Mouse (Mus musculus) kidney, embryonic 15.5 days (tissue): ENCODE results near the gene Dock7. TPM values are rescaled to one million over a fixed set of nuclear protein-coding genes. Genes with fewer than 3 reads are reported as not detected.

ENCODE experiments used
- ATAC-seq: fragments of 200-750 bp; cut with Nextera tagmentation; replicated peaks from 2 replicates; pipeline ENCODE4 v1.8.0; 2017; ENCODE audit warnings: moderate TSS enrichment; ENCODE audit not compliant: low FRiP score
- H3K27ac ChIP-seq: fragments of 300-500 bp; sonication (generic); 2 replicates; pipeline ENCODE4 v1.5.1; 2015; ENCODE audit warnings: mild to moderate bottlenecking, inconsistent platforms
- H3K27me3 ChIP-seq: fragments of 300-500 bp; sonication (generic); 2 replicates; pipeline ENCODE4 v1.6.1; 2015; ENCODE audit warnings: inconsistent platforms
- H3K36me3 ChIP-seq: fragments of 300-500 bp; sonication (generic); 2 replicates; pipeline ENCODE4 v1.6.1; 2015; ENCODE audit warnings: inconsistent platforms
- H3K4me1 ChIP-seq: fragments of 300-500 bp; sonication (generic); 2 replicates; pipeline ENCODE4 v1.6.1; 2015; ENCODE audit warnings: inconsistent platforms
- H3K4me2 ChIP-seq: fragments of 300-500 bp; sonication (generic); 2 replicates; pipeline ENCODE4 v1.6.1; 2015; ENCODE audit warnings: moderate library complexity, mild to moderate bottlenecking, inconsistent platforms
- H3K4me3 ChIP-seq: fragments of 300-500 bp; sonication (generic); replicated peaks from 2 replicates; pipeline ENCODE4 v1.5.1; 2015; ENCODE audit warnings: mild to moderate bottlenecking, inconsistent platforms
- H3K9ac ChIP-seq: fragments of 300-500 bp; sonication (generic); 2 replicates; pipeline ENCODE4 v1.6.1; 2015; ENCODE audit warnings: mild to moderate bottlenecking, inconsistent platforms
- H3K9me3 ChIP-seq: fragments of 300-500 bp; sonication (generic); replicated peaks from 2 replicates; pipeline ENCODE4 v1.6.1; 2016; ENCODE audit warnings: inconsistent platforms
- WGBS: fragments of 180-500 bp; shearing (Covaris S2); methylation state at CpG from one replicate; pipeline ENCODE4 v1.1.7; 2015; ENCODE audit warnings: mixed read lengths; 5-methylcytosine and 5-hydroxymethylcytosine counted together
- polyA plus RNA-seq: library from polyadenylated mRNA; unstranded; fragments of >200 nt; fragmentation: Nextera tagmentation; extraction: Ambion mirVana; gene quantifications from 2 replicates; pipeline ENCODE4 v1.2.1, GENCODE M21; 2015

The Dock7 gene
- polyA plus RNA-seq, 1 experiment from 2014 or later, result 60.1 TPM

GRCm38 (mm10) chr4:99119051-99119450, 1.7 kb downstream of the Dock7 start:
- H3K4me2 ChIP-seq, result peak overlapping the region; percentile 83
- peak overlapping the region; percentile 20 for H3K4me3 ChIP-seq
- H3K4me1 ChIP-seq, result peaks cover 47% of the 10 kb centered on the region
- WGBS, result 45% methylated on average over 5 of the region's 5 CpGs
- no peak for ATAC-seq
- H3K36me3 ChIP-seq, result no peaks in the 10 kb centered on the region
- no peaks in the 10 kb centered on the region for H3K27me3 ChIP-seq
- H3K9me3 ChIP-seq, result no peaks in the 10 kb centered on the region
- H3K27ac ChIP-seq, result no peak overlapping the region
- no peak overlapping the region for H3K9ac ChIP-seq

GRCm38 (mm10) chr4:99115797-99116196, 4.9 kb downstream of the Dock7 start:
- H3K36me3 ChIP-seq, result no peaks in the 10 kb centered on the region
- H3K4me1 ChIP-seq, result peaks cover 38% of the 10 kb centered on the region
- H3K4me2 ChIP-seq, result no peak overlapping the region; the same call in 1 of the 2 replicates
- H3K4me3 ChIP-seq, result no peak overlapping the region
- H3K27ac ChIP-seq, result peak overlapping the region; percentile 70
- no peaks in the 10 kb centered on the region for H3K9me3 ChIP-seq
- WGBS, result 78% methylated on average over 9 of the region's 9 CpGs
- ATAC-seq, result no peak
- H3K9ac ChIP-seq, result no peak overlapping the region
- no peaks in the 10 kb centered on the region for H3K27me3 ChIP-seq

GRCm38 (mm10) chr4:99111670-99112069, 9.0 kb downstream of the Dock7 start:
- no peak overlapping the region for H3K27ac ChIP-seq
- H3K36me3 ChIP-seq, result no peaks in the 10 kb centered on the region
- H3K4me1 ChIP-seq, result peaks cover 44% of the 10 kb centered on the region
- WGBS, result 79% methylated on average over 3 of the region's 3 CpGs
- H3K9me3 ChIP-seq, result no peaks in the 10 kb centered on the region
- H3K9ac ChIP-seq, result no peak overlapping the region
- no peak overlapping the region for H3K4me2 ChIP-seq
- H3K27me3 ChIP-seq, result no peaks in the 10 kb centered on the region
- H3K4me3 ChIP-seq, result no peak overlapping the region
- no peak for ATAC-seq

GRCm38 (mm10) chr4:99108817-99109216, 11.9 kb downstream of the Dock7 start:
- H3K9ac ChIP-seq, result no peak overlapping the region
- no peaks in the 10 kb centered on the region for H3K36me3 ChIP-seq
- 0 out of 2 replicates have a peak, but pooled peaks have one; percentile 9 for ATAC-seq
- H3K27me3 ChIP-seq, result no peaks in the 10 kb centered on the region
- H3K27ac ChIP-seq, result no peak overlapping the region
- WGBS, result 78% methylated on average over 4 of the region's 4 CpGs
- H3K4me2 ChIP-seq, result no peak overlapping the region
- no peak overlapping the region for H3K4me3 ChIP-seq
- H3K4me1 ChIP-seq, result peaks cover 33% of the 10 kb centered on the region
- H3K9me3 ChIP-seq, result no peaks in the 10 kb centered on the region

- Histone ChIP-seq H3K4me1 (peaks cover 18% of the 10 kb centered on the region), H3K9me3 (no peaks in the 10 kb centered on the region), H3K4me2 (no peak overlapping the region), H3K27me3 (no peaks in the 10 kb centered on the region), H3K27ac (no peak overlapping the region), H3K36me3 (peaks cover 10% of the 10 kb centered on the region; the same call in 1 of the 2 replicates), H3K4me3 (no peak overlapping the region), H3K9ac (no peak overlapping the region)
- ATAC-seq, result no peak
- 85% methylated on average over 3 of the region's 3 CpGs for WGBS
Measured at GRCm38 (mm10) chr4:99102846-99103245, 17.9 kb downstream of the Dock7 start.

GRCm38 (mm10) chr4:99100724-99101123, 20.0 kb downstream of the Dock7 start:
- Histone ChIP-seq H3K9ac (no peak overlapping the region), H3K9me3 (no peaks in the 10 kb centered on the region), H3K27ac (no peak overlapping the region), H3K4me1 (0 out of 2 replicates have a peak, but pooled peaks cover 5% of the 10 kb centered on the region), H3K4me2 (no peak overlapping the region), H3K27me3 (no peaks in the 10 kb centered on the region), H3K36me3 (peaks cover 10% of the 10 kb centered on the region; the same call in 1 of the 2 replicates), H3K4me3 (no peak overlapping the region)
- no peak for ATAC-seq
- WGBS, result 82% methylated on average over 7 of the region's 7 CpGs

- WGBS, result 89% methylated on average over 3 of the region's 3 CpGs
- H3K36me3 ChIP-seq, result peaks cover 14% of the 10 kb centered on the region; the same call in 1 of the 2 replicates
- H3K9ac ChIP-seq, result no peak overlapping the region
- H3K27me3 ChIP-seq, result no peaks in the 10 kb centered on the region
- peaks cover 15% of the 10 kb centered on the region for H3K4me1 ChIP-seq
- no peak for ATAC-seq
- H3K4me2 ChIP-seq, result no peak overlapping the region
- no peaks in the 10 kb centered on the region for H3K9me3 ChIP-seq
- H3K4me3 ChIP-seq, result no peak overlapping the region
- H3K27ac ChIP-seq, result no peak overlapping the region
Measured at GRCm38 (mm10) chr4:99091777-99092176, 28.9 kb downstream of the Dock7 start.

GRCm38 (mm10) chr4:99091151-99091701, 29.5 kb downstream of the Dock7 start:
- Histone ChIP-seq H3K9me3 (no peaks in the 10 kb centered on the region), H3K4me3 (no peak overlapping the region), H3K4me1 (peaks cover 15% of the 10 kb centered on the region), H3K27ac (no peak overlapping the region), H3K27me3 (no peaks in the 10 kb centered on the region), H3K36me3 (peaks cover 19% of the 10 kb centered on the region; the same call in 1 of the 2 replicates), H3K4me2 (no peak overlapping the region), H3K9ac (no peak overlapping the region)
- no peak for ATAC-seq
- WGBS, result 37% methylated on average over 3 of the region's 3 CpGs

GRCm38 (mm10) chr4:99087760-99088485, 32.8 kb downstream of the Dock7 start:
- H3K27ac ChIP-seq, result no peak overlapping the region
- H3K27me3 ChIP-seq, result no peaks in the 10 kb centered on the region
- H3K4me3 ChIP-seq, result no peak overlapping the region
- H3K9me3 ChIP-seq, result no peaks in the 10 kb centered on the region
- H3K36me3 ChIP-seq, result peaks cover 25% of the 10 kb centered on the region
- no peak for ATAC-seq
- H3K9ac ChIP-seq, result no peak overlapping the region
- peaks cover 8% of the 10 kb centered on the region for H3K4me1 ChIP-seq
- WGBS, result 82% methylated on average over 17 of the region's 17 CpGs
- no peak overlapping the region for H3K4me2 ChIP-seq

- Histone ChIP-seq H3K27ac (no peak overlapping the region), H3K4me2 (no peak overlapping the region), H3K36me3 (peaks cover 33% of the 10 kb centered on the region), H3K9me3 (no peaks in the 10 kb centered on the region), H3K9ac (no peak overlapping the region), H3K4me3 (no peak overlapping the region), H3K4me1 (no peaks in the 10 kb centered on the region), H3K27me3 (no peaks in the 10 kb centered on the region)
- ATAC-seq, result no peak
- WGBS, result 92% methylated on average over 3 of the region's 3 CpGs
Measured at GRCm38 (mm10) chr4:99083862-99084261, 36.9 kb downstream of the Dock7 start.

GRCm38 (mm10) chr4:99081169-99081568, 39.5 kb downstream of the Dock7 start:
- Histone ChIP-seq H3K4me2 (no peak overlapping the region), H3K4me3 (no peak overlapping the region), H3K27me3 (no peaks in the 10 kb centered on the region), H3K9ac (no peak overlapping the region), H3K4me1 (no peaks in the 10 kb centered on the region), H3K36me3 (peaks cover 38% of the 10 kb centered on the region), H3K9me3 (no peaks in the 10 kb centered on the region), H3K27ac (no peak overlapping the region)
- WGBS, result 87% methylated on average over 1 of the region's 1 CpGs
- ATAC-seq, result no peak

- H3K9ac ChIP-seq, result no peak overlapping the region
- H3K27ac ChIP-seq, result no peak overlapping the region
- H3K36me3 ChIP-seq, result peaks cover 61% of the 10 kb centered on the region
- no peaks in the 10 kb centered on the region for H3K27me3 ChIP-seq
- no peaks in the 10 kb centered on the region for H3K9me3 ChIP-seq
- 91% methylated on average over 3 of the region's 3 CpGs for WGBS
- ATAC-seq, result no peak
- no peak overlapping the region for H3K4me3 ChIP-seq
- H3K4me2 ChIP-seq, result no peak overlapping the region
- no peaks in the 10 kb centered on the region for H3K4me1 ChIP-seq
Measured at GRCm38 (mm10) chr4:99078005-99078404, 42.7 kb downstream of the Dock7 start.
